Mouse (Mus musculus) small intestine, adult 2 months (tissue): ENCODE measurements around the gene Synpo2.

ENCODE experiments used
- CTCF ChIP-seq: fragments of 200-500 bp; IDR thresholded peaks from 2 replicates; pipeline ENCODE4 v1.5.1; 2012; ENCODE audit warnings: low read depth, mild to moderate bottlenecking, control low read depth, inconsistent platforms, low read length, moderate library complexity, mixed read lengths; ENCODE audit not compliant: insufficient replicate concordance, insufficient read length; ENCODE audit errors: extremely low read depth
- POLR2A ChIP-seq: fragments of 200-500 bp; IDR thresholded peaks from 2 replicates; pipeline ENCODE4 v1.6.1; 2012; ENCODE audit warnings: low read depth, mild to moderate bottlenecking, control low read depth, inconsistent platforms, low read length, moderate library complexity

DNA sequence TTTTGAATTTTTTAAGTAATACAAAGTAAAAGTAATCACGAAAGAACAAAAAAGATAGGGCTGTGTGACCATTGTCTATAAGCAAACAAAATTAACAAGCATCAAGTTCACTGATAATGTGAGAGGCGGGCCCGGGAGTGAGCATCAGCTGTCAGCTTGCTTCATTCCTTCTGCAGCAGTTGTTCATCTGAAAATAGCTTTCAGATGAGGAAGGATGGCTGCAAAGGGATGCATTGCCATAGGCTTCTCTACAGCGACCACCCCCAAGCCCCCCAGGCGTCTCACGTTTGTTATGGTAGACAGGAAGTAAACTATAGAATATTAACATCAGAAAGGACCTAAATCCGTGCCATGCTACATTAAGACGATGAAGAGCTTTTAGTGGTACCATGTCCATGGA, 202.1 kb downstream of the Synpo2 start:
- TF ChIP-seq CTCF (no peak), POLR2A (no peak)
